Mouse (Mus musculus) hindbrain, embryonic 10.5 days (tissue): ENCODE results near the gene Fip1l1. TPM values are rescaled to one million over a fixed set of nuclear protein-coding genes. Genes with fewer than 3 reads are reported as not detected.

Experiments
- DNase-seq: peaks from one replicate; pipeline ENCODE4 v3.0.0-alpha.2; 2017; ENCODE audit warnings: low spot score
- H3K27ac ChIP-seq: fragments of 300-500 bp; sonication (generic); 2 replicates; pipeline ENCODE4 v1.5.1; 2016; ENCODE audit warnings: mild to moderate bottlenecking, moderate library complexity
- H3K27me3 ChIP-seq: fragments of 300-500 bp; sonication (generic); 2 replicates; pipeline ENCODE4 v1.6.1; 2016; ENCODE audit warnings: mild to moderate bottlenecking; ENCODE audit not compliant: poor library complexity, insufficient read depth, severe bottlenecking
- H3K36me3 ChIP-seq: fragments of 300-500 bp; sonication (generic); 2 replicates; pipeline ENCODE4 v1.6.1; 2016; ENCODE audit warnings: mild to moderate bottlenecking, moderate library complexity
- H3K4me1 ChIP-seq: fragments of 300-500 bp; sonication (generic); replicated peaks from 2 replicates; pipeline ENCODE4 v1.6.1; 2016; ENCODE audit warnings: mild to moderate bottlenecking
- H3K4me3 ChIP-seq: fragments of 300-500 bp; sonication (generic); 2 replicates; pipeline ENCODE4 v1.5.1; 2016; ENCODE audit warnings: mild to moderate bottlenecking, moderate library complexity
- H3K9me3 ChIP-seq: fragments of 300-500 bp; sonication (generic); 2 replicates; pipeline ENCODE4 v1.6.1; 2016; ENCODE audit warnings: mild to moderate bottlenecking, moderate library complexity
- WGBS: fragments of 180-500 bp; shearing (Covaris S2); methylation state at CpG from one replicate; pipeline ENCODE4 v1.1.7; 2016; 5-methylcytosine and 5-hydroxymethylcytosine counted together
- polyA plus RNA-seq: library from polyadenylated mRNA; unstranded; fragments of >200 nt; fragmentation: Nextera tagmentation; extraction: Ambion mirVana; gene quantifications from 2 replicates; pipeline ENCODE4 v1.2.1, GENCODE M21; 2016

Gene Fip1l1
- polyA plus RNA-seq: 84.7 and 105 TPM in 2 replicates

DNA sequence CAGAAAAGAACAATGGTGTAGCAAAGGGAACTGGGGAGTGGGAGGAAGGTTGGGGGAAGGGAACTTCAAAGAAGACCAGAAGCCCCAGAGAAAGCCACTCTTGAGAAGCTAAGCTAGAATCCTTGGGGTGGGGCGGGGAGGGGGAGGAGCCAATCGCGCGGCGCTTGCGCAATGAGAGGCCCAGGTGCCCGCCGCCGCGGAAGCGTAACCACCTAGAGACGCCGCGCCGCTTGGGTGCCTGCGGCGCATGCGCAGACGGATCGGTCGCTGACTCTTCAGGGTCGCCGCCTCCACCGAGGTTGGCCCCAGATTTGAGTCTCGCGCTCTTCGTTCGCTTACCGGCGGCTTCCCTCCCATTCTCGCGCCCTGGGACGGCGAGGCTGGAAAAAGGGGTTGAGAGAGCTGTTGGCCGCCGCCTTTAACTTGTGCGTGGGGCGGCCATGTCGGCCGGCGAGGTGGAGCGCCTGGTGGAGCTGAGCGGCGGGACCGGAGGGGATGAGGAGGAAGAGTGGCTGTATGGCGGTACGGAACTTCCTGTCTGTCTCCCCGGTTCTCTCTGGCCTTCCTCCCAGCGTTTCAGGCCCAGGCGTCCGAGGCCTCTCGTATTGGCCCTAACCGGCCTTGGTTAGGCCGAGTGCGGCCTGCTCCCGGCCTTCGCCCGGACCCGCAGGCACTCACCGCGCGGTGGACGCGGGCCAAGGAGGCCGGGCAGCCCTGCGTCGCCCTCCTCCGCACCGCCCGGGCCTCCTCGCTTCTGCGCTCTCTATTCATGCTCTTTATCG is at the start of gene Fip1l1:
TSS of gene Fip1l1 (plus strand) at position 210 of the 782 bp plus-strand sequence.
- peak within 1 kb of the TSS; percentile 89 for H3K4me3 ChIP-seq
- peaks cover 33% of the 10 kb centered on the region for H3K4me1 ChIP-seq
- H3K9me3 ChIP-seq: no peaks in the 10 kb centered on the region
- WGBS: under 1% methylated on average over 73 of the region's 73 CpGs
- peaks cover 23% of the 10 kb centered on the region for H3K36me3 ChIP-seq
- no peaks in the 10 kb centered on the region for H3K27me3 ChIP-seq
- peak; percentile 97 for DNase-seq
- H3K27ac ChIP-seq: peak within 1 kb of the TSS; percentile 98

DNA sequence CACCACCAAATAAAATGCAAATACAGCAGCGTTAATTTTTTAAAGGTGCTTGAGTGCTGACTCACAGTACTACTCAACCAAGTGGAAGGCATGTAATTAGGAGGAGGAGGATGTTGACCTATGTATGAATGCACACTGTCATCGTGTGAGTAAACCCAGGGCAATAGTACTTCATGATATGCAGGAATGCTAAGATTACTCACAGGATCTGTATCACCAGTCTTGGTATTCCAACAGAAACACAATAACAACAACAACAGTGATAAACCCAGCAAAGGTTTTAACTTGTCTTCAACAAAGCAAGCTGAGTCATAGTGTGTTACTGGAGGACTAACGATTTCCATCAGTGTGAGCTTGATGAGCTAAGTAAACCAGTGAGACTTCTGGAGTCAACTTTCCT is 42.5 kb upstream of the Fip1l1 start:
- Histone ChIP-seq H3K27ac (no peak overlapping the region), H3K9me3 (no peaks in the 10 kb centered on the region), H3K4me3 (no peak overlapping the region), H3K27me3 (no peaks in the 10 kb centered on the region), H3K4me1 (no peaks in the 10 kb centered on the region), H3K36me3 (no peaks in the 10 kb centered on the region)
- 92% methylated on average over 3 of the region's 3 CpGs for WGBS
- DNase-seq: no peak

DNA sequence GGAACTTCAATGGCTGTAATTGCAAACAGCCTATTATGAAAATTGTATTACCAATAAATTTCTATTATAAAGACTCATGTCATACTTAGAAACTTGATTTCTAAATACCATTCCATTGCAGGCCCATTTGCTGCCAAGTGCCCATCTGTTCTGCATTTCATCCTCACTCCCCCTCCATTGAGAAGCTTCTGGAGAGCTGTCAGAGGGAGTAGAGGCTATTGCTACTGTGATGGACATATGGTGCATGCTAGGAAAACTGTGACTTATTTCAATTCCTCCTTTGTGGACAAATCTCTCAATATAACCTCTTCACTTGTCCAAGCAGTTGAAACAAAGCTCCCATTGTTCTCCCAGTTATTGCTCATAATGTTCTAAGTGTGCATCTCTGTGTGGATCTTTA is 23.6 kb upstream of the Fip1l1 start:
- no peaks in the 10 kb centered on the region for H3K4me1 ChIP-seq
- no peaks in the 10 kb centered on the region for H3K27me3 ChIP-seq
- peaks cover 3% of the 10 kb centered on the region; the same call in 1 of the 2 replicates for H3K36me3 ChIP-seq
- no peaks in the 10 kb centered on the region for H3K9me3 ChIP-seq
- no peak for DNase-seq
- no peak overlapping the region for H3K27ac ChIP-seq
- no peak overlapping the region for H3K4me3 ChIP-seq

DNA sequence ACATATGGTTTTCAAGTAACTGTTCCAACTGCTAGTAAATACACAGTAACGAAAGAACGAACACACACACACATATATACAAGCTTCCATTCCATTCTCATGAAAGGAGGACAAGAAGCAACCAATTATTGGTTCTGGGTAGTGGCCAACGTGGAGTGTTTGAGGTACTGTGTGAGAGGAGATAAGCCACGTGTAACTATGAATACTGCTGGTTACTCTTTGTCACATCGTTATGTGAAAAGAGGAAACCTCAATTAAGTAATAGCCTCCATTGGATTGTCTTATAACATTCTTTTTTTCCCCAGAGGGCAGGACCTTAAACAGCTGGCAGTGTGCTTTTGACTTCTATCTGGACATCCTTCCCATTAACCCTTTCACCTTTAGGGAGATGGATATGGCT is 8.2 kb upstream of the Fip1l1 start:
- no peaks in the 10 kb centered on the region for H3K27me3 ChIP-seq
- H3K4me3 ChIP-seq: no peak overlapping the region
- H3K9me3 ChIP-seq: no peaks in the 10 kb centered on the region
- 84% methylated on average over 5 of the region's 5 CpGs for WGBS
- H3K36me3 ChIP-seq: no peaks in the 10 kb centered on the region
- H3K27ac ChIP-seq: no peak overlapping the region
- H3K4me1 ChIP-seq: peaks cover 18% of the 10 kb centered on the region
- no peak for DNase-seq

- peaks cover 26% of the 10 kb centered on the region for H3K4me1 ChIP-seq
- peak overlapping the region; percentile 80 for H3K4me3 ChIP-seq
- H3K27me3 ChIP-seq: no peaks in the 10 kb centered on the region
- H3K27ac ChIP-seq: peak overlapping the region; percentile 71; the same call in 1 of the 2 replicates
- no peaks in the 10 kb centered on the region for H3K36me3 ChIP-seq
- DNase-seq: no peak
- 25% methylated on average over 16 of the region's 16 CpGs for WGBS
- H3K9me3 ChIP-seq: no peaks in the 10 kb centered on the region
Measured at GRCm38 (mm10) chr5:74530785-74531184, 4.5 kb upstream of the Fip1l1 start.

- Histone ChIP-seq H3K4me3 (peak within 1 kb of the TSS; percentile 80), H3K27ac (peak within 1 kb of the TSS; percentile 71), H3K4me1 (peaks cover 33% of the 10 kb centered on the region), H3K27me3 (no peaks in the 10 kb centered on the region), H3K36me3 (no peaks in the 10 kb centered on the region), H3K9me3 (no peaks in the 10 kb centered on the region)
- WGBS: 7% methylated on average over 35 of the region's 35 CpGs
- DNase-seq: peak; percentile 97
Measured at GRCm38 (mm10) chr5:74531630-74532280, 3.5 kb upstream of the Fip1l1 start, which contains the start of gene Scfd2. TSS of gene Scfd2 (minus strand) at chr5:74531759.

DNA sequence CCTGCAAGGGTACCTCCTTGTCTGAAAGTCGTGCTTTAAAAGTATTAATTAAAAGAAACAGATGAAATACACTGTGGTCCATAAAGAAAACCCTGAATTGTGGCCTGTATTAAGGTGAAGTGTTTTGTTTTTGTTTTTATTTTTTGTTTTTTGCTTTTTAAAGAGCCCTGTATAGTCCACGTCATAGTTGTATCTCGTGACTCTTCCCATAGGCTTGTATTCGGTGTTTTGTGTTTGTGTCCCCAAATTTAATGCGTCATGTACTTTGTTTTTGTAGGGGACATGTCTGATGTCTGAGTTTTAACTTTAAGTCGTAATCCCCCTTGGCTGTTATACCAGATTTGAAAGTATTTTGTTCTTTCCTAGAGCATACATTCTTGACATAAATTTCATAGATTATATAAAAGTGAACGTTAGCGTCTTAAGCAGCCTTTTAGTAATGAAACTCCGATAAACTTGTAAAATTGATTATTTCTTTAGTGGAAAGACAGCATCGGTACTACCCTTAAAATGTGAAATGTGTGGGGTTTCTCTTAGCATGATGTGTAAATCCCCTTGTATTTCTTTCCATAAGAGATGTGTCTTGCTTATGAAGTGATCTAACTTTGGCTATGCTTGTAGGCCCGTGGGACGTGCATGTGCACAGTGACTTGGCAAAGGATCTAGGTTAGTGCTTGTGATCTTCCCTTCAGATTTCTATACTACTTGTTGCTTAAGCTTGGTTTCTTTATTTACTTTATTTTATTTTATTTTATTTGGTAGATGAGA is 1.1 kb downstream of the Fip1l1 start:
- Histone ChIP-seq H3K27me3 (no peaks in the 10 kb centered on the region), H3K4me3 (peak overlapping the region; percentile 89), H3K36me3 (peaks cover 32% of the 10 kb centered on the region), H3K4me1 (peaks cover 24% of the 10 kb centered on the region), H3K27ac (peak overlapping the region; percentile 98), H3K9me3 (no peaks in the 10 kb centered on the region)
- no peak for DNase-seq
- 55% methylated on average over 12 of the region's 12 CpGs for WGBS

DNA sequence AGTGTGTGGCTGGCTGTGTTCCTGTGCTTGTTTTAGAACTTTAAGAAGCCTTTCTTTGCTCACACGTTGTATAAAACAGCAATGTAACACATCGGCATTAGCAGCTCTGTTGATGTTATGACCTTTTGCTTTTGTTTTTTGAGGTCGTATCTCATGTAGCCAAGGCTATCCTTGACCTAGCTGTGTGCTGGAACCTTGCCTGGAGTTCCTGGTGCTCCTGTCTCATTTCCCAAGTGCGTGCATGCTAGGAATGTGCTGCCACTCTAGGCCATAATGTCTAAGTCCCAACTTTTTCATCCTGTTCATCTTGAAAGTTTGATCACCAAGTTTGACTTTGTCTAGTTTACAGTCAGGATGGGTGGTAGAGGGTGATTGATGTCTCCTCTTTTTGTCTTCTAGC is 10.4 kb downstream of the Fip1l1 start:
- Histone ChIP-seq H3K9me3 (no peaks in the 10 kb centered on the region), H3K36me3 (peaks cover 96% of the 10 kb centered on the region), H3K4me3 (no peak overlapping the region), H3K4me1 (no peaks in the 10 kb centered on the region), H3K27ac (no peak overlapping the region), H3K27me3 (no peaks in the 10 kb centered on the region)
- WGBS: 95% methylated on average over 4 of the region's 4 CpGs
- no peak for DNase-seq

DNA sequence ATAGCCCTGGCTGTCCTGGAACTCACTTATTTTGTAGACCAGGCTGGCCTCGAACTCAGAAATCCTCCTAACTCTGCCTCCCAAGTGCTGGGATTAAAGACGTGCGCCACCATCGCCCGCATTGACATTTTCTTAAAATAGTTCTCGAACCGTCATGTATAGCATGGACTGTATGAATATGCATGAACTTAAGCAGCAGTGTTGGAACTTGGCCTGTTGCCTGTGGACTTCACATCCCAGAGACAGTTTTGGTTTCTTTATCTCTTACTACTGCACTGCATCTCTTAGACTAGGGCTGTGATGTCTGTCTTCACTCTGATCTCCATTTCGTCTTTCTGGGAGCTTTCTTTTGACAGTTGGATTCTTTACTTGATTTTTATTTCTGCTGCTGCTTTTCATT is 14.3 kb downstream of the Fip1l1 start:
- Histone ChIP-seq H3K4me1 (no peaks in the 10 kb centered on the region), H3K9me3 (no peaks in the 10 kb centered on the region), H3K36me3 (peaks cover 90% of the 10 kb centered on the region), H3K27ac (no peak overlapping the region), H3K27me3 (no peaks in the 10 kb centered on the region), H3K4me3 (no peak overlapping the region)
- 95% methylated on average over 8 of the region's 8 CpGs for WGBS
- no peak for DNase-seq

DNA sequence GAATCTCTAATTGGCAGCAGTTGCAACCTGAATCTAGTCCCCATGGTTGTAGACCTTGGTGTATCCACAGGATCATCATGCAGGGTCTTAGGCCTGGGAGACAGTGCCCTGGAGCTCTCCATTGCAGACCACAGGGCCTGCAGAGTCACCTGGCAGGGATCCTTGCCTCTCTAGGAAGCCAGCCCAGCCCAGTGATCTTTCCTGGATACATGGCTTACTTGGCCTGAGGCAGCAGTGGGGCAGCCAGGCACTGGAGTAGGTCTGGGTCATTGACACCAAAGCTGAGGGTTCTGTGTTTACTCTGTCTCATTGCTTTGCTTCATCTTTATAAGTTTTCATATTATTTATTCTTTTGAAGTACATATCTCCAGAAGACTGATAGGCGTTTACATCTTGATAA is 25.9 kb downstream of the Fip1l1 start:
- Histone ChIP-seq H3K4me1 (no peaks in the 10 kb centered on the region), H3K27ac (no peak overlapping the region), H3K4me3 (no peak overlapping the region), H3K27me3 (no peaks in the 10 kb centered on the region), H3K36me3 (peaks cover 84% of the 10 kb centered on the region), H3K9me3 (no peaks in the 10 kb centered on the region)
- 94% methylated on average over 1 of the region's 1 CpGs for WGBS
- no peak for DNase-seq

- no peaks in the 10 kb centered on the region for H3K27me3 ChIP-seq
- H3K4me3 ChIP-seq: no peak overlapping the region
- H3K4me1 ChIP-seq: no peaks in the 10 kb centered on the region
- H3K36me3 ChIP-seq: peaks cover 64% of the 10 kb centered on the region
- WGBS: 90% methylated on average over 6 of the region's 6 CpGs
- no peak for DNase-seq
- no peak overlapping the region for H3K27ac ChIP-seq
- no peaks in the 10 kb centered on the region for H3K9me3 ChIP-seq
Measured at GRCm38 (mm10) chr5:74571767-74572166, 36.5 kb downstream of the Fip1l1 start.

DNA sequence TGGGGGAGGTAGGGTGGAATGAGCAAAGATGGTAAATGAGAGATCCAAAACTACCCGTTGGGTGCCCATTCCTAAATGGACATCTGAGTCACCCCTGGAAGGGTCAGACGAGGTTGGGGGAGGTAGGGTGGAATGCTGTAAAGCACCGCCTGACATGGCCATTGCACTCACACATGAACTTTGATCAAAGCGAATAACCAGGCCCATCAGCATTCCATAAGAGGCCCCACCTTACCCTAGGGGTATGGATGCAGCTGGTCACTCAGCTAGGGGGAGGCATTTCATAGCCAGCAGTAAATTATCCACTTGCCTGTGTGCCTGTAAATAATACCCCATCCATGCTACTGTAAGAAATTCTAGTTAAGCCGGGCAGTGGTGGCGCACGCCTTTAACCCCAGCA is 53.9 kb downstream of the Fip1l1 start:
- Histone ChIP-seq H3K27me3 (no peaks in the 10 kb centered on the region), H3K36me3 (peaks cover 84% of the 10 kb centered on the region), H3K9me3 (no peaks in the 10 kb centered on the region), H3K4me1 (no peaks in the 10 kb centered on the region), H3K4me3 (no peak overlapping the region), H3K27ac (no peak overlapping the region)
- no peak for DNase-seq
- WGBS: 94% methylated on average over 7 of the region's 7 CpGs

- H3K36me3 ChIP-seq: peaks cover 92% of the 10 kb centered on the region
- H3K27me3 ChIP-seq: no peaks in the 10 kb centered on the region
- H3K4me1 ChIP-seq: no peaks in the 10 kb centered on the region
- H3K4me3 ChIP-seq: no peak overlapping the region
- no peaks in the 10 kb centered on the region for H3K9me3 ChIP-seq
- 91% methylated on average over 5 of the region's 5 CpGs for WGBS
- no peak for DNase-seq
- no peak overlapping the region for H3K27ac ChIP-seq
Measured at GRCm38 (mm10) chr5:74591413-74591812, 56.2 kb downstream of the Fip1l1 start.
